Mouse (Mus musculus): ENCODE data around the gene Cdc25a.

- TF ChIP-seq POLR2A (IDR thresholded peaks at IDR 0.05; ENCODE audit: borderline replicate concordance, extremely low read depth, low read depth, low read length), result 0 out of 2 replicates have a peak, but pooled peaks have one; percentile 12
- TF ChIP-seq CTCF (IDR thresholded peaks at IDR 0.05; ENCODE audit: insufficient read depth, low read length), result no peak
These were observed 569 bp downstream of the Cdc25a start for GRCm38 (mm10) chr9:109875695-109876601.
